Mouse (Mus musculus): Measurements from ENCODE around the gene Zfp639. TPM values are rescaled to one million over a fixed set of nuclear protein-coding genes. Genes with fewer than 3 reads are reported as not detected.

The Zfp639 gene
- total and polyA plus RNA-seq, 3 experiments = 34.1 to 302 (median 35.4) TPM

DNA sequence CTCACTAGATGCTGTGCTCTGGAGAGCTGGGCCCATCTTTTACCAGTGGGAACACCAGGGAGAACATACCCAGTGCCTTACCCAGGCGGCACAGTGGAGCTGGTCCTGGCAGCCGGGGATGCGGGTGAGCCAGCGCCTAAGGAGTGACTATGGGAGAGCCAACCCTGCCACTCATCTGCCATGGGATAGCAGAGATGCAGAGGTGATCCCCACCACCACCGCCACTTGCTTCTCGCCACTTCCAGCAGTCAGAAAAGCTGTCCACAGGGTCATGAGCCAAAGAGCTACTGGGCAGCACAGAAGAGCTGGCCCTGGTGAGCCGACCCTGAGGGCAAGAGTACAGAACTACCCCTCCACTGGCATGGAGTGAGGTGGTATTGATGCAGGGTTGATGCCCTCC lies 30.1 kb upstream of the Zfp639 start:
- no peak overlapping the region for H3K4me3 ChIP-seq (ENCODE audit: control insufficient read depth in 1 of 2, insufficient read depth in 1 of 2, low read depth in 2 of 2, low read length in 2 of 2)
- H3K9me3 ChIP-seq (replicated peaks; ENCODE audit: insufficient read depth, low read length) = no peaks in the 10 kb centered on the region
- no peaks in the 10 kb centered on the region for H3K36me3 ChIP-seq (ENCODE audit: control insufficient read depth in 1 of 2, insufficient read depth in 2 of 2, low read length in 2 of 2)
- H3K9ac ChIP-seq (ENCODE audit: control insufficient read depth, low read depth, low read length, poor library complexity, severe bottlenecking) = no peak overlapping the region
- H3K27ac ChIP-seq (ENCODE audit: control insufficient read depth, low read depth, low read length) = no peak overlapping the region
- TF ChIP-seq TBP (IDR thresholded peaks at IDR 0.05; ENCODE audit: low read depth, low read length) (no peak), RAD21 (IDR thresholded peaks at IDR 0.05; ENCODE audit: low read depth, low read length) (no peak), NELFE (IDR thresholded peaks at IDR 0.05; ENCODE audit: low read depth, low read length) (no peak), MYB (IDR thresholded peaks at IDR 0.05; ENCODE audit: low read depth, low read length) (no peak), EP300 (IDR thresholded peaks at IDR 0.05; ENCODE audit: low read depth in 1 of 2, low read length in 2 of 2) (no peak), GABPA (IDR thresholded peaks at IDR 0.05; ENCODE audit: low read depth, low read length) (no peak), POLR2A (IDR thresholded peaks at IDR 0.05; ENCODE audit: control insufficient read depth in 1 of 2, insufficient read depth in 1 of 2, low read depth in 1 of 2, low read length in 2 of 2, poor library complexity in 1 of 2) (no peak), ZKSCAN1 (IDR thresholded peaks at IDR 0.05; ENCODE audit: low read depth, low read length) (no peak), ZMIZ1 (IDR thresholded peaks at IDR 0.05; ENCODE audit: low read depth, low read length) (no peak), CTCF (IDR thresholded peaks at IDR 0.05 in 2 of 3, conservative IDR thresholded peaks at IDR 0.05 in 1 of 3; ENCODE audit: control insufficient read depth in 1 of 3, insufficient read depth in 1 of 3, low read depth in 2 of 3, low read length in 3 of 3, poor library complexity in 1 of 3, severe bottlenecking in 1 of 3) (no peak), UBTF (IDR thresholded peaks at IDR 0.05; ENCODE audit: borderline replicate concordance, insufficient read depth, low read depth, low read length) (no peak), CHD1 (IDR thresholded peaks at IDR 0.05; ENCODE audit: low read depth, low read length) (no peak), USF2 (IDR thresholded peaks at IDR 0.05; ENCODE audit: borderline replicate concordance in 1 of 2, insufficient read depth in 1 of 2, low read depth in 1 of 2, low read length in 2 of 2) (no peak), SIN3A (IDR thresholded peaks at IDR 0.05; ENCODE audit: low read length) (no peak), MEF2A (IDR thresholded peaks at IDR 0.05; ENCODE audit: extremely low read depth, insufficient replicate concordance, low read depth, low read length, poor library complexity, severe bottlenecking) (no peak), GATA1 (IDR thresholded peaks at IDR 0.05; ENCODE audit: low read depth, low read length) (no peak), MAZ (IDR thresholded peaks at IDR 0.05; ENCODE audit: low read depth, low read length) (no peak), TAL1 (IDR thresholded peaks at IDR 0.05; ENCODE audit: low read length) (no peak), ELF1 (IDR thresholded peaks at IDR 0.05; ENCODE audit: low read depth, low read length) (no peak)
- no peaks in the 10 kb centered on the region for H3K79me2 ChIP-seq (ENCODE audit: control insufficient read depth, insufficient read depth, low read length, poor library complexity)
- no peak for DNase-seq (ENCODE audit: low read depth, low spot score)
- H3K27me3 ChIP-seq (ENCODE audit: control insufficient read depth in 1 of 2, insufficient read depth in 2 of 2, low read length in 2 of 2) = peaks cover 0 to 1% of the 10 kb centered on the region in 2 experiments; a peak in 1 of 4 replicates
- no peaks in the 10 kb centered on the region for H3K4me1 ChIP-seq (ENCODE audit: control insufficient read depth in 1 of 2, insufficient read depth in 2 of 2, low read length in 2 of 2)

DNA sequence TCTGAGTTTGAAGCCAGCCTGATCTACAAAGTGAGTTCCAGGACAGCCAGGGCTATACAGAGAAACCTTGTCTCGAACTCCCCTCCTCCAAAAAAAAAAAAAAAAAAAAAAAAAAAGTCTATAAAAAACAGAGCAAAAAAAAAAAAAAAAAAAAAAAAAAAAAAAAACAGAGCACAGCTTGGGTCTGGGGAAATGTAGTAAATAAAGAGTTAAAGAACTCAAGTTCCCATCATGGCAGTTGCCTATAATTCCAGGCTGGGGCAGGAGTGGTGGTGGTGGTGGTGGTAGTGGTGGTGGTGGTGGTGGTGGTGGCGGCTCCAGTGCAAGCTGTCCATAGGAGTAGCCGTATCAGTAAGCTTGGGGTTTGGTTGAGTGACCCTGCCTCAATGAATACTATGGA lies 27.0 kb upstream of the Zfp639 start:
- Histone ChIP-seq H3K9ac (ENCODE audit: control insufficient read depth, low read depth, low read length, poor library complexity, severe bottlenecking) (no peak overlapping the region), H3K4me3 (ENCODE audit: control insufficient read depth in 1 of 2, insufficient read depth in 1 of 2, low read depth in 2 of 2, low read length in 2 of 2) (no peak overlapping the region), H3K79me2 (ENCODE audit: control insufficient read depth, insufficient read depth, low read length, poor library complexity) (no peaks in the 10 kb centered on the region), H3K27ac (ENCODE audit: control insufficient read depth, low read depth, low read length) (no peak overlapping the region), H3K27me3 (ENCODE audit: control insufficient read depth in 1 of 2, insufficient read depth in 2 of 2, low read length in 2 of 2) (peaks cover 0 to 1% of the 10 kb centered on the region in 2 experiments; a peak in 1 of 4 replicates), H3K9me3 (replicated peaks; ENCODE audit: insufficient read depth, low read length) (no peaks in the 10 kb centered on the region), H3K36me3 (ENCODE audit: control insufficient read depth in 1 of 2, insufficient read depth in 2 of 2, low read length in 2 of 2) (no peaks in the 10 kb centered on the region), H3K4me1 (ENCODE audit: control insufficient read depth in 1 of 2, insufficient read depth in 2 of 2, low read length in 2 of 2) (peaks cover 0 to 2% of the 10 kb centered on the region in 2 experiments; a peak in 1 of 4 replicates)
- TF ChIP-seq UBTF (IDR thresholded peaks at IDR 0.05; ENCODE audit: borderline replicate concordance, insufficient read depth, low read depth, low read length) (no peak), ZNF384 (IDR thresholded peaks at IDR 0.05; ENCODE audit: low read depth, low read length) (peak; percentile 48), MEF2A (IDR thresholded peaks at IDR 0.05; ENCODE audit: extremely low read depth, insufficient replicate concordance, low read depth, low read length, poor library complexity, severe bottlenecking) (no peak), HCFC1 (IDR thresholded peaks at IDR 0.05; ENCODE audit: low read depth, low read length) (no peak), MAX (IDR thresholded peaks at IDR 0.05; ENCODE audit: low read length) (no peak), GATA1 (IDR thresholded peaks at IDR 0.05; ENCODE audit: low read depth, low read length) (no peak), POLR2AphosphoS5 (IDR thresholded peaks at IDR 0.05; ENCODE audit: borderline replicate concordance, low read depth, low read length) (no peak)
- no peak for DNase-seq (ENCODE audit: low read depth, low spot score)
